Mouse (Mus musculus) neural tube, embryonic 14.5 days (tissue): ENCODE data around the gene Chac2. TPM values are rescaled to one million over a fixed set of nuclear protein-coding genes. Genes with fewer than 3 reads are reported as not detected.

ENCODE experiments used
- ATAC-seq: fragments of 200-750 bp; cut with Nextera tagmentation; 2 replicates; pipeline ENCODE4 v1.8.0; 2017; ENCODE audit warnings: low read depth, mild to moderate bottlenecking, moderate TSS enrichment, moderate library complexity
- H3K27ac ChIP-seq: fragments of 300-500 bp; sonication (generic); 2 replicates; pipeline ENCODE4 v1.5.1; 2014; ENCODE audit warnings: low read depth, mild to moderate bottlenecking, control low read depth, low read length, moderate library complexity, mixed read lengths
- H3K27me3 ChIP-seq: fragments of 300-500 bp; sonication (generic); 2 replicates; pipeline ENCODE4 v1.6.1; 2014; ENCODE audit warnings: low read length; ENCODE audit not compliant: control insufficient read depth, insufficient read depth
- H3K36me3 ChIP-seq: fragments of 300-500 bp; sonication (generic); 2 replicates; pipeline ENCODE4 v1.6.1; 2014; ENCODE audit warnings: low read length, mixed read lengths; ENCODE audit not compliant: control insufficient read depth, insufficient read depth
- H3K4me1 ChIP-seq: fragments of 300-500 bp; sonication (generic); 2 replicates; pipeline ENCODE4 v1.6.1; 2014; ENCODE audit warnings: low read length; ENCODE audit not compliant: control insufficient read depth, insufficient read depth
- H3K4me2 ChIP-seq: fragments of 300-500 bp; sonication (generic); 2 replicates; pipeline ENCODE4 v1.6.1; 2014; ENCODE audit warnings: mild to moderate bottlenecking, low read depth, low read length, control low read depth
- H3K4me3 ChIP-seq: fragments of 300-500 bp; sonication (generic); 2 replicates; pipeline ENCODE4 v1.5.1; 2014; ENCODE audit warnings: low read depth, low read length, control low read depth, mixed read lengths
- H3K9ac ChIP-seq: fragments of 300-500 bp; sonication (generic); replicated peaks from 2 replicates; pipeline ENCODE4 v1.6.1; 2014; ENCODE audit warnings: low read depth, mild to moderate bottlenecking, control low read depth, low read length, mixed read lengths
- H3K9me3 ChIP-seq: fragments of 300-500 bp; sonication (generic); 2 replicates; pipeline ENCODE4 v1.6.1; 2016; ENCODE audit warnings: low read length; ENCODE audit not compliant: control insufficient read depth
- WGBS: fragments of 180-500 bp; shearing (Covaris S2); extraction: QIAGEN DNeasy Blood & Tissue Kit; methylation state at CpG from one replicate; pipeline ENCODE4 v1.1.7; 2014; 5-methylcytosine and 5-hydroxymethylcytosine counted together
- polyA plus RNA-seq: library from polyadenylated mRNA; unstranded; fragments of >200 nt; fragmentation: Nextera tagmentation; extraction: Ambion mirVana; gene quantifications from 2 replicates; pipeline ENCODE4 v1.2.1, GENCODE M21; 2014

The Chac2 gene
- polyA plus RNA-seq, 1 experiment from 2014 or later: 33.4 TPM

- H3K9ac ChIP-seq: peak overlapping the region; percentile 69; the same call in 1 of the 2 replicates
Observed at GRCm38 (mm10) chr11:30986625-30987017, 471 bp upstream of the Chac2 start.

GRCm38 (mm10) chr11:30985237-30985636 lies 913 bp downstream of the Chac2 start:
- Histone ChIP-seq H3K4me2 (peak overlapping the region; percentile 76; the same call in 1 of the 2 replicates), H3K36me3 (no peaks in the 10 kb centered on the region), H3K4me1 (peaks cover 3% of the 10 kb centered on the region; the same call in 1 of the 2 replicates), H3K27ac (no peak overlapping the region), H3K9ac (no peak overlapping the region), H3K27me3 (no peaks in the 10 kb centered on the region), H3K4me3 (peak overlapping the region; percentile 49; the same call in 1 of the 2 replicates), H3K9me3 (no peaks in the 10 kb centered on the region)
- ATAC-seq: no peak
- 33% methylated on average over 2 of the region's 2 CpGs for WGBS

More at GRCm38 (mm10) chr11:30986625-30987017, 471 bp upstream of the Chac2 start:
- H3K4me1 ChIP-seq: peaks cover 3% of the 10 kb centered on the region; the same call in 1 of the 2 replicates
- H3K27ac ChIP-seq: peak overlapping the region; percentile 44
- WGBS: 2% methylated on average over 2 of the region's 2 CpGs
- H3K4me2 ChIP-seq: peak overlapping the region; percentile 76
- H3K27me3 ChIP-seq: no peaks in the 10 kb centered on the region
- peak; percentile 82 for ATAC-seq
- no peaks in the 10 kb centered on the region for H3K36me3 ChIP-seq
- no peaks in the 10 kb centered on the region for H3K9me3 ChIP-seq
- H3K4me3 ChIP-seq: peak overlapping the region; percentile 49

GRCm38 (mm10) chr11:30954279-30954725 lies 31.8 kb downstream of the Chac2 start, which contains the start of gene Erlec1:
TSS of gene Erlec1 (minus strand) at chr11:30954335.
- ATAC-seq: peak; percentile 100
- H3K4me1 ChIP-seq: peaks cover 10% of the 10 kb centered on the region
- H3K27ac ChIP-seq: peak within 1 kb of the TSS; percentile 79
- peaks cover 5% of the 10 kb centered on the region for H3K9me3 ChIP-seq
- WGBS: 1% methylated on average over 40 of the region's 40 CpGs
- peaks cover 14% of the 10 kb centered on the region; the same call in 1 of the 2 replicates for H3K36me3 ChIP-seq
- H3K4me2 ChIP-seq: peak within 1 kb of the TSS; percentile 64
- H3K9ac ChIP-seq: peak within 1 kb of the TSS; percentile 88
- H3K27me3 ChIP-seq: no peaks in the 10 kb centered on the region
- peak within 1 kb of the TSS; percentile 78 for H3K4me3 ChIP-seq

- Histone ChIP-seq H3K36me3 (peaks cover 18% of the 10 kb centered on the region; the same call in 1 of the 2 replicates), H3K4me2 (peak overlapping the region; percentile 51), H3K4me1 (peaks cover 10% of the 10 kb centered on the region), H3K9me3 (peaks cover 5% of the 10 kb centered on the region), H3K27me3 (no peaks in the 10 kb centered on the region), H3K9ac (peak overlapping the region; percentile 88), H3K27ac (peak overlapping the region; percentile 79), H3K4me3 (peak overlapping the region; percentile 78)
- ATAC-seq: peak; percentile 92
- WGBS: 2% methylated on average over 18 of the region's 32 CpGs
Observed at GRCm38 (mm10) chr11:30953469-30954154, 32.5 kb downstream of the Chac2 start.

- peak overlapping the region; percentile 51 for H3K4me2 ChIP-seq
- H3K27me3 ChIP-seq: no peaks in the 10 kb centered on the region
- H3K9me3 ChIP-seq: peaks cover 5% of the 10 kb centered on the region
- no peak overlapping the region for H3K27ac ChIP-seq
- peak overlapping the region; percentile 78 for H3K4me3 ChIP-seq
- no peak for ATAC-seq
- H3K9ac ChIP-seq: peak overlapping the region; percentile 88
- H3K36me3 ChIP-seq: peaks cover 23% of the 10 kb centered on the region; the same call in 1 of the 2 replicates
- 78% methylated on average over 5 of the region's 5 CpGs for WGBS
- H3K4me1 ChIP-seq: peaks cover 10% of the 10 kb centered on the region
Observed at GRCm38 (mm10) chr11:30952829-30953228, 33.3 kb downstream of the Chac2 start.

GRCm38 (mm10) chr11:30943522-30943921 lies 42.6 kb downstream of the Chac2 start:
- H3K27ac ChIP-seq: no peak overlapping the region
- H3K9me3 ChIP-seq: no peaks in the 10 kb centered on the region
- no peak overlapping the region for H3K9ac ChIP-seq
- no peaks in the 10 kb centered on the region for H3K27me3 ChIP-seq
- peaks cover 50% of the 10 kb centered on the region for H3K36me3 ChIP-seq
- no peaks in the 10 kb centered on the region for H3K4me1 ChIP-seq
- WGBS: 97% methylated on average over 2 of the region's 2 CpGs
- H3K4me2 ChIP-seq: no peak overlapping the region
- no peak overlapping the region for H3K4me3 ChIP-seq
- ATAC-seq: no peak

GRCm38 (mm10) chr11:30928498-30928897 lies 57.7 kb downstream of the Chac2 start:
- ATAC-seq: no peak
- WGBS: 100% methylated on average over 1 of the region's 1 CpGs
- Histone ChIP-seq H3K4me1 (no peaks in the 10 kb centered on the region), H3K9me3 (no peaks in the 10 kb centered on the region), H3K27ac (no peak overlapping the region), H3K9ac (no peak overlapping the region), H3K27me3 (no peaks in the 10 kb centered on the region), H3K4me3 (no peak overlapping the region), H3K36me3 (no peaks in the 10 kb centered on the region), H3K4me2 (no peak overlapping the region)

- H3K9ac ChIP-seq: no peak overlapping the region
- no peaks in the 10 kb centered on the region for H3K36me3 ChIP-seq
- H3K27me3 ChIP-seq: no peaks in the 10 kb centered on the region
- no peaks in the 10 kb centered on the region for H3K9me3 ChIP-seq
- H3K4me1 ChIP-seq: no peaks in the 10 kb centered on the region
- ATAC-seq: no peak
- H3K4me3 ChIP-seq: no peak overlapping the region
- no peak overlapping the region for H3K27ac ChIP-seq
- H3K4me2 ChIP-seq: no peak overlapping the region
Observed at GRCm38 (mm10) chr11:30928079-30928478, 58.1 kb downstream of the Chac2 start.
